Comparison of ENCODE assay signal across 9 mouse cellular contexts in genomic region chr12:76536591-76537153, GRCm38 (mm10). TPM values are rescaled to one million over a fixed set of nuclear protein-coding genes. Genes with fewer than 3 reads are reported as not detected.
DNase-seq lines count a peak whose midpoint lies in the region; ATAC-seq and TF ChIP-seq lines count a peak whose summit lies in the region.
"Had no signal": no experiment of that assay in that cellular context is flagged by ENCODE, and none has a peak within 500 bp of the region (broad histone marks: within the 10 kb centered on the region; RNA-seq: fewer than 3 reads in every experiment).

No protein-coding gene starts in this region.

- no peak for ATAC-seq in midbrain, embryonic 11.5 days (ENCODE audit: low FRiP score)
- ATAC-seq in midbrain, embryonic 16.5 days, result no peak
- no peak for ATAC-seq in intestine, embryonic 16.5 days
- ATAC-seq in stomach, embryonic 14.5 days (ENCODE audit: insufficient number of reproducible peaks, insufficient read depth, low FRiP score, low read depth), result no peak
- ATAC-seq in hindbrain, postnatal 0 days, result no peak

- DNase-seq in heart, embryonic 10.5 days (ENCODE audit: low spot score), result no peak
- no peak for DNase-seq in heart, adult 18-20 months
- DNase-seq in midbrain, embryonic 11.5 days (ENCODE audit: low spot score, missing footprints), result peak; percentile 62
- no peak for DNase-seq in spleen, adult 18-20 months
- no peak for DNase-seq in hindbrain, postnatal 0 days (ENCODE audit: low spot score)

- H3K27me3 ChIP-seq in heart, embryonic 10.5 days (ENCODE audit: insufficient read depth, poor library complexity, severe bottlenecking), result peaks cover 17% of the 10 kb centered on the region; the same call in 1 of the 2 replicates
- peaks cover 40% of the 10 kb centered on the region for H3K27me3 ChIP-seq in midbrain, embryonic 11.5 days (ENCODE audit: control insufficient read depth, insufficient read depth, low read length)
- H3K27me3 ChIP-seq in midbrain, embryonic 16.5 days (ENCODE audit: control insufficient read depth, insufficient read depth, low read depth, low read length), result peaks cover 34% of the 10 kb centered on the region
- no peaks in the 10 kb centered on the region for H3K27me3 ChIP-seq in intestine, embryonic 16.5 days (replicated peaks; ENCODE audit: control insufficient read depth, insufficient read depth, low read length)
- 0 out of 2 replicates have a peak, but pooled peaks cover under 1% of the 10 kb centered on the region for H3K27me3 ChIP-seq in stomach, embryonic 14.5 days (ENCODE audit: control insufficient read depth, insufficient read depth, low read length)
- peaks cover 20% of the 10 kb centered on the region for H3K27me3 ChIP-seq in hindbrain, postnatal 0 days (ENCODE audit: insufficient read depth, low read length)

- no peak overlapping the region for H3K4me3 ChIP-seq in heart, embryonic 10.5 days
- H3K4me3 ChIP-seq in midbrain, embryonic 11.5 days (ENCODE audit: low read depth, low read length), result no peak overlapping the region
- H3K4me3 ChIP-seq in midbrain, embryonic 16.5 days (ENCODE audit: low read depth, low read length), result no peak overlapping the region
- H3K4me3 ChIP-seq in intestine, embryonic 16.5 days (ENCODE audit: low read length), result no peak overlapping the region
- no peak overlapping the region for H3K4me3 ChIP-seq in stomach, embryonic 14.5 days (ENCODE audit: low read depth, low read length)
- no peak overlapping the region for H3K4me3 ChIP-seq in hindbrain, postnatal 0 days (ENCODE audit: low read length)
- H3K4me3 ChIP-seq: hindbrain, embryonic 10.5 days had no signal

- no peaks in the 10 kb centered on the region for H3K9me3 ChIP-seq in heart, embryonic 10.5 days
- no peaks in the 10 kb centered on the region for H3K9me3 ChIP-seq in midbrain, embryonic 11.5 days (ENCODE audit: control insufficient read depth, low read length)
- no peaks in the 10 kb centered on the region for H3K9me3 ChIP-seq in midbrain, embryonic 16.5 days (replicated peaks; ENCODE audit: control insufficient read depth, low read length, poor library complexity, severe bottlenecking)
- no peaks in the 10 kb centered on the region; the same call in 1 of the 2 replicates for H3K9me3 ChIP-seq in intestine, embryonic 16.5 days (ENCODE audit: control insufficient read depth, low read length)
- no peaks in the 10 kb centered on the region for H3K9me3 ChIP-seq in stomach, embryonic 14.5 days (ENCODE audit: control insufficient read depth, low read depth, low read length)
- no peaks in the 10 kb centered on the region for H3K9me3 ChIP-seq in hindbrain, postnatal 0 days (ENCODE audit: low read length)
- H3K9me3 ChIP-seq: hindbrain, embryonic 10.5 days had no signal

- no peak overlapping the region for H3K4me2 ChIP-seq in midbrain, embryonic 11.5 days
- H3K4me2 ChIP-seq in midbrain, embryonic 16.5 days (ENCODE audit: low read length), result no peak overlapping the region
- 0 out of 2 replicates have a peak overlapping the region, but pooled peaks have one; percentile 20 for H3K4me2 ChIP-seq in intestine, embryonic 16.5 days (ENCODE audit: low read depth, low read length)
- H3K4me2 ChIP-seq in stomach, embryonic 14.5 days (replicated peaks; ENCODE audit: low read depth, low read length), result peak overlapping the region; percentile 7; the same call in 1 of the 2 replicates
- no peak overlapping the region for H3K4me2 ChIP-seq in hindbrain, postnatal 0 days (ENCODE audit: low read depth, low read length)

- H3K27ac ChIP-seq in heart, embryonic 10.5 days, result peak overlapping the region; percentile 56
- H3K27ac ChIP-seq in midbrain, embryonic 11.5 days (ENCODE audit: low read depth, low read length), result no peak overlapping the region
- no peak overlapping the region for H3K27ac ChIP-seq in midbrain, embryonic 16.5 days (ENCODE audit: low read length)
- H3K27ac ChIP-seq in intestine, embryonic 16.5 days (ENCODE audit: low read length), result peak overlapping the region; percentile 25; the same call in 1 of the 2 replicates
- H3K27ac ChIP-seq in stomach, embryonic 14.5 days (ENCODE audit: low read length), result 0 out of 2 replicates have a peak overlapping the region, but pooled peaks have one; percentile 4
- H3K27ac ChIP-seq in hindbrain, postnatal 0 days, result no peak overlapping the region
- H3K27ac ChIP-seq: hindbrain, embryonic 10.5 days had no signal

- H3K36me3 ChIP-seq in heart, embryonic 10.5 days, result peaks cover 3% of the 10 kb centered on the region; the same call in 1 of the 2 replicates
- no peaks in the 10 kb centered on the region for H3K36me3 ChIP-seq in midbrain, embryonic 11.5 days (ENCODE audit: control insufficient read depth, insufficient read depth, low read length)
- no peaks in the 10 kb centered on the region for H3K36me3 ChIP-seq in midbrain, embryonic 16.5 days (ENCODE audit: control insufficient read depth, insufficient read depth, low read length)
- no peaks in the 10 kb centered on the region for H3K36me3 ChIP-seq in intestine, embryonic 16.5 days (ENCODE audit: control insufficient read depth, insufficient read depth, low read length)
- no peaks in the 10 kb centered on the region for H3K36me3 ChIP-seq in stomach, embryonic 14.5 days (ENCODE audit: control insufficient read depth, insufficient read depth, low read length)
- H3K36me3 ChIP-seq in hindbrain, postnatal 0 days (ENCODE audit: insufficient read depth, low read length), result no peaks in the 10 kb centered on the region
- H3K36me3 ChIP-seq: hindbrain, embryonic 10.5 days had no signal

- no peak overlapping the region for H3K9ac ChIP-seq in midbrain, embryonic 11.5 days (ENCODE audit: low read length)
- H3K9ac ChIP-seq in midbrain, embryonic 16.5 days (ENCODE audit: low read depth, low read length), result no peak overlapping the region
- H3K9ac ChIP-seq in intestine, embryonic 16.5 days (ENCODE audit: low read depth, low read length), result peak overlapping the region; percentile 38
- H3K9ac ChIP-seq in stomach, embryonic 14.5 days (replicated peaks; ENCODE audit: low read depth, low read length), result no peak overlapping the region
- H3K9ac ChIP-seq in hindbrain, postnatal 0 days (replicated peaks; ENCODE audit: low read length), result no peak overlapping the region

- 49% methylated on average over 8 of the region's 8 CpGs for WGBS in heart, embryonic 10.5 days
- WGBS in midbrain, embryonic 11.5 days, result 80% methylated on average over 8 of the region's 8 CpGs
- 81% methylated on average over 8 of the region's 8 CpGs for WGBS in midbrain, embryonic 16.5 days
- WGBS in intestine, embryonic 16.5 days, result 72% methylated on average over 8 of the region's 8 CpGs
- 77% methylated on average over 8 of the region's 8 CpGs for WGBS in stomach, embryonic 14.5 days
- 78% methylated on average over 8 of the region's 8 CpGs for WGBS in hindbrain, postnatal 0 days

- TF ChIP-seq CTCF in hindbrain, postnatal 0 days (IDR thresholded peaks at IDR 0.05; ENCODE audit: low read depth), result no peak

- H3K4me1 ChIP-seq in heart, embryonic 10.5 days, result peaks cover 63% of the 10 kb centered on the region
- H3K4me1 ChIP-seq in midbrain, embryonic 11.5 days (ENCODE audit: control insufficient read depth, insufficient read depth, low read length), result peaks cover 11% of the 10 kb centered on the region
- H3K4me1 ChIP-seq in midbrain, embryonic 16.5 days (ENCODE audit: control insufficient read depth, insufficient read depth, low read length), result peaks cover 8% of the 10 kb centered on the region
- peaks cover 39% of the 10 kb centered on the region for H3K4me1 ChIP-seq in intestine, embryonic 16.5 days (ENCODE audit: control insufficient read depth, insufficient read depth, low read length)
- peaks cover 21% of the 10 kb centered on the region; the same call in 1 of the 2 replicates for H3K4me1 ChIP-seq in stomach, embryonic 14.5 days (ENCODE audit: control insufficient read depth, insufficient read depth, low read length)
- peaks cover 10% of the 10 kb centered on the region for H3K4me1 ChIP-seq in hindbrain, postnatal 0 days (ENCODE audit: insufficient read depth, low read length)

RNA-seq across cellular contexts. Expression of gene Plekhg3, which starts 6.0 kb away (rescaled TPM):
- polyA plus RNA-seq in heart, embryonic 10.5 days (2016; fragmentation: Nextera tagmentation; extraction: Ambion mirVana), result 5.1 and 5.3 TPM in 2 replicates
- total RNA-seq in heart, adult 18-20 months (2021), result 10 to 100 TPM; 10.6 to 11.4 TPM
- 0.62 and 1.3 TPM in 2 replicates for polyA plus RNA-seq in midbrain, embryonic 11.5 days (2014; fragmentation: Nextera tagmentation; extraction: Ambion mirVana)
- 0.93 and 1.3 TPM in 2 replicates for polyA plus RNA-seq in midbrain, embryonic 16.5 days (2015; fragmentation: Nextera tagmentation; extraction: Ambion mirVana)
- polyA plus RNA-seq in intestine, embryonic 16.5 days (2015; fragmentation: Nextera tagmentation; extraction: Ambion mirVana), result 8.8 and 9.3 TPM in 2 replicates
- polyA plus RNA-seq in stomach, embryonic 14.5 days (2014; fragmentation: Nextera tagmentation; extraction: Ambion mirVana), result 13.8 TPM in 2 replicates
- 5.4 and 6.8 TPM in 2 replicates for total RNA-seq in hindbrain, postnatal 0 days (2014; rRNA removed)
- 1.3 and 1.8 TPM in 2 replicates for polyA plus RNA-seq in hindbrain, postnatal 0 days (2015; fragmentation: Nextera tagmentation; extraction: Ambion mirVana)

Comparison
In these comparisons a context has a peak if more than half of its experiments do, and no peak if none do; other contexts are left out.
1. H3K27ac ChIP-seq: peak in heart, embryonic 10.5 days (single experiment), intestine, embryonic 16.5 days (single experiment) and stomach, embryonic 14.5 days (single experiment); none in midbrain, embryonic 11.5 days (single experiment), midbrain, embryonic 16.5 days (single experiment) and hindbrain, postnatal 0 days (single experiment).
2. H3K4me2 ChIP-seq: peak in intestine, embryonic 16.5 days (single experiment) and stomach, embryonic 14.5 days (single experiment); none in midbrain, embryonic 11.5 days (single experiment), midbrain, embryonic 16.5 days (single experiment) and hindbrain, postnatal 0 days (single experiment).